Mouse (Mus musculus) embryonic facial prominence, embryonic 14.5 days (tissue): ENCODE measurements around the gene Thumpd3. TPM values are rescaled to one million over a fixed set of nuclear protein-coding genes. Genes with fewer than 3 reads are reported as not detected.

Experiments used
- ATAC-seq: fragments of 200-750 bp; cut with Nextera tagmentation; 2 replicates; pipeline ENCODE4 v1.8.0; 2017; ENCODE audit warnings: low read depth, moderate number of reproducible peaks, moderate TSS enrichment
- DNase-seq: peaks from one replicate; pipeline ENCODE4 v3.0.0-alpha.2; 2015; ENCODE audit warnings: low spot score
- H3K27ac ChIP-seq: fragments of 300-500 bp; sonication (generic); replicated peaks from 2 replicates; pipeline ENCODE4 v1.5.1; 2014; ENCODE audit warnings: low read depth, mild to moderate bottlenecking, low read length, moderate library complexity
- H3K27me3 ChIP-seq: fragments of 300-500 bp; sonication (generic); replicated peaks from 2 replicates; pipeline ENCODE4 v1.6.1; 2014; ENCODE audit warnings: low read length; ENCODE audit not compliant: control insufficient read depth, insufficient read depth
- H3K36me3 ChIP-seq: fragments of 300-500 bp; sonication (generic); 2 replicates; pipeline ENCODE4 v1.6.1; 2014; ENCODE audit warnings: low read length, mixed read lengths; ENCODE audit not compliant: control insufficient read depth, insufficient read depth
- H3K4me1 ChIP-seq: fragments of 300-500 bp; sonication (generic); 2 replicates; pipeline ENCODE4 v1.6.1; 2014; ENCODE audit warnings: antibody characterized with exemption, low read length; ENCODE audit not compliant: control insufficient read depth, insufficient read depth
- H3K4me2 ChIP-seq: fragments of 300-500 bp; sonication (generic); 2 replicates; pipeline ENCODE4 v1.6.1; 2014; ENCODE audit warnings: low read depth, mild to moderate bottlenecking, low read length, moderate library complexity, mixed read lengths
- H3K4me3 ChIP-seq: fragments of 300-500 bp; sonication (generic); 2 replicates; pipeline ENCODE4 v1.5.1; 2014; ENCODE audit warnings: low read depth, mild to moderate bottlenecking, low read length
- H3K9ac ChIP-seq: fragments of 300-500 bp; sonication (generic); 2 replicates; pipeline ENCODE4 v1.6.1; 2014; ENCODE audit warnings: low read depth, mild to moderate bottlenecking, low read length, moderate library complexity, mixed read lengths
- H3K9me3 ChIP-seq: fragments of 300-500 bp; sonication (generic); 2 replicates; pipeline ENCODE4 v1.6.1; 2016; ENCODE audit warnings: low read length; ENCODE audit not compliant: control insufficient read depth
- WGBS: fragments of 180-500 bp; shearing (Covaris S2); extraction: QIAGEN DNeasy Blood & Tissue Kit; methylation state at CpG from one replicate; pipeline ENCODE4 v1.1.7; 2014; 5-methylcytosine and 5-hydroxymethylcytosine counted together
- polyA plus RNA-seq: library from polyadenylated mRNA; unstranded; fragments of >200 nt; fragmentation: Nextera tagmentation; extraction: Ambion mirVana; gene quantifications from 2 replicates; pipeline ENCODE4 v1.2.1, GENCODE M21; 2014

The Thumpd3 gene
- polyA plus RNA-seq, 1 experiment from 2014 or later = 36.1 TPM

DNA sequence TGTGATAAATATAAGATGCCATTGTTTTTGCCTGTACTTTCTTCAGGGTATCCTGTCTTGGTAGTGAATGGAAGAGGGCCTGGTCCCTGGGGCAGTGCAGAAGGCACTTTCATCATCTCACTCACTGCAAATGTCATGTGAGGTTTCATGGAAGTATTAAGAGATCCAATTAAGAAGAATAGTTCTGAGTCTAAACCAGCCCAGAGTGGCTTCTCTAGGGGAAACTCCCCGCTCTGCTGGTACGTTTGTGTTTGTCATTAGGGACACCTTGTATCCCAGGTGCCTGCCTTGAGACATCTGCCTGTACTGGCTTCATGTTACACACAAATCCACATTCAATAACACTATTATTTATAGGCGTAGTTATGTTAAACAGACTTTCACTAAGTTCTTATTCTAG is 63.4 kb downstream of the Thumpd3 start:
- peaks cover 72% of the 10 kb centered on the region for H3K36me3 ChIP-seq
- 86% methylated on average over 3 of the region's 3 CpGs for WGBS
- no peaks in the 10 kb centered on the region for H3K4me1 ChIP-seq
- H3K9ac ChIP-seq = no peak overlapping the region
- H3K4me2 ChIP-seq = no peak overlapping the region
- no peaks in the 10 kb centered on the region for H3K27me3 ChIP-seq
- H3K4me3 ChIP-seq = no peak overlapping the region
- ATAC-seq (peak; percentile 76; the same call in 1 of the 2 replicates), DNase-seq (peak; percentile 47)
- H3K9me3 ChIP-seq = no peaks in the 10 kb centered on the region
- H3K27ac ChIP-seq = no peak overlapping the region

DNA sequence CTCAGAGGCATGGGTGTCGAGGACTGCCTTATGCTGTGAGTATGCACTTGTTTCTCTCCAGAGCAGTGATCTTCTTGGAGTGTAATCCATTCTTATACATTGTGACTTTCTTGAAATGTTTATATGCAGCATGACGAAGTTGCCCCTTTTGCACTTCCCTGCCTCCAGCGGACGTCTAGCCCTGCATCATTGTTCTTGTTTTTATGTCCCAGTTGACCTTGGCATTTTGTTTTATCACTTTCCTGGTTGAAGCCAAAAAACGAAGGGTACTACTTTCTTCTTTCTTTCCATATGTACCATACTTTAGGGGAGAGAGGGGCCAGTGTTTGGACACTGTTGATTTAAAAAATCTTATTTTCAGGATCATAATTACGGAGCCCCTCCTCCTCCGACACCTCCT is 63.9 kb downstream of the Thumpd3 start:
- Histone ChIP-seq H3K27me3 (no peaks in the 10 kb centered on the region), H3K27ac (no peak overlapping the region), H3K9me3 (no peaks in the 10 kb centered on the region), H3K4me2 (no peak overlapping the region), H3K4me1 (no peaks in the 10 kb centered on the region), H3K9ac (no peak overlapping the region), H3K4me3 (no peak overlapping the region), H3K36me3 (peaks cover 72% of the 10 kb centered on the region)
- ATAC-seq = no peak
- DNase-seq = no peak
- WGBS = 90% methylated on average over 7 of the region's 7 CpGs

Other genes starting within 250 kb of the Thumpd3 start
- 8.4 and 8.9 TPM in 2 replicates for gene Srgap3, start 99.0 kb upstream of the Thumpd3 start, polyA plus RNA-seq
- gene Setd5, start 31.1 kb downstream of the Thumpd3 start, polyA plus RNA-seq = 81.5 and 89.9 TPM in 2 replicates
- 1.2 TPM in 2 replicates for gene Lhfpl4, start 149.2 kb downstream of the Thumpd3 start, polyA plus RNA-seq
- gene Mtmr14, start 191.6 kb downstream of the Thumpd3 start, polyA plus RNA-seq = 31.6 and 33.3 TPM in 2 replicates
- 0.13 and 0.29 TPM in 2 replicates for gene Cpne9, start 236.1 kb downstream of the Thumpd3 start, polyA plus RNA-seq